Mouse (Mus musculus): ENCODE results near the gene Fcrla.

Gene Fcrla

GRCm38 (mm10) chr1:170884978-170885561, 42.3 kb downstream of the Fcrla start, which contains the start of the genes Gm26620 and Dusp12:
Gene Gm26620, plus strand, starts transcription at chr1:170885065.
Gene Dusp12, minus strand, starts transcription at chr1:170885540.
- peak; percentile 89 for DNase-seq

- no peak for DNase-seq
Measured at GRCm38 (mm10) chr1:170884390-170884789, 43.0 kb downstream of the Fcrla start.

- peak; percentile 35 for DNase-seq
Measured at GRCm38 (mm10) chr1:170882915-170883485, 44.4 kb downstream of the Fcrla start.

GRCm38 (mm10) chr1:170876906-170877305, 50.5 kb downstream of the Fcrla start:
- no peak for DNase-seq

GRCm38 (mm10) chr1:170875676-170876075, 51.7 kb downstream of the Fcrla start:
- no peak for DNase-seq

- DNase-seq: no peak
Measured at GRCm38 (mm10) chr1:170871961-170872360, 55.4 kb downstream of the Fcrla start.

GRCm38 (mm10) chr1:170871402-170871801, 56.0 kb downstream of the Fcrla start:
- no peak for DNase-seq

GRCm38 (mm10) chr1:170868905-170869283, 58.5 kb downstream of the Fcrla start:
- no peak for DNase-seq

GRCm38 (mm10) chr1:170868107-170868904, 59.1 kb downstream of the Fcrla start:
- peak; percentile 78 for DNase-seq

- peak; percentile 95 for DNase-seq
Measured at GRCm38 (mm10) chr1:170867691-170868105, 59.7 kb downstream of the Fcrla start, which contains the start of gene Atf6. Gene Atf6, minus strand, starts transcription at chr1:170867771.

All from kidney, adult 11 months (tissue).